Mouse (Mus musculus): ENCODE measurements around the gene Prdm11.
A peak's percentile ranks its signal among the peaks of the same experiment; 100 is the strongest.

The Prdm11 gene

DNA sequence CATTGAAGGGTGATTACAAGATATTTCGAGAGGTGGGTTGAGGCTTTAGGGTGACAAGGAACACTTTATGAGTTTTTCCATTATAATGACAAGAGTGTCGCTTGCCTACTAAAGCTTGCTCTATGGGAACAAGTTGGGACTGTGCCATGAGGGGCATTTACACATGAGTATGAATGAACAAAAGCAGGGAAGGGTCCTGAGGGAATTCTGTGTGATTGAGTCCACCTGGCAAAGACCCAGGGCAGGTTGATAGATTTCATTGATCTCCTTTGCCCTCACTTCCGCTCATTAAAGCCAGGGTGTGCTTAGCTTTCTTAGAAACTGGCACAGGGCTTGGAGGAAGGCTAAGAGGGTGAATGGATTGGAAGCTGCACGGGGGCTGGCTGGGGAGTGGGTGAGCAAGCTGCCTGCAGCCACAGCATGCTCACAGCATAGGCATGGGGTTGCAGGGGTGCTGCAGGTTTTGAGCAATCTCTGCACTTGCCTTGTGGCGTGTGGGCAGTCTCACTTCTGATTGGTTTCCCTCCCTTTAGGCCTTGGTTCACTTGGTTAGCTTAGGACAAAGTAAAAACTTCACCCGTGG is 121.2 kb downstream of the Prdm11 start:
- no peak for DNase-seq (ENCODE audit: low spot score)

DNA sequence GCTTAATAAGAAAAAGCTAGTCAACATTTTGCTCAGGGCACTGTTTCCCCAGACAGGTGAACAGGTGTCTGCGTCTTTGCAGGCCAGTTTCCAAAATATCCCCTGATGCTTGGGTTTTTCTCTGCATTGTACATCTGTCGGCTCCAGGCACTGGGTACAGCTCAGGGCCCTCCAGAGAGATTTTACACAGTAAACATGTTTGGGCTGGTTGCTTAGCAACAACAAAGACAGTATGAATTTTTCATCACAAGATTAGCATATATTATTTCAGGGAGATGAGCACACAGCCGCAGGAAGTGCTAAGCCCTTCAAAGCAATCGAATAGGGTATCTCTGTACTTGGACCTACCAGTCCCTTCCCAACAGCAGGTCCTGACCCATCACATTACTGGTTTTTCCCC is 125.3 kb downstream of the Prdm11 start:
- DNase-seq (ENCODE audit: low spot score) = no peak

DNA sequence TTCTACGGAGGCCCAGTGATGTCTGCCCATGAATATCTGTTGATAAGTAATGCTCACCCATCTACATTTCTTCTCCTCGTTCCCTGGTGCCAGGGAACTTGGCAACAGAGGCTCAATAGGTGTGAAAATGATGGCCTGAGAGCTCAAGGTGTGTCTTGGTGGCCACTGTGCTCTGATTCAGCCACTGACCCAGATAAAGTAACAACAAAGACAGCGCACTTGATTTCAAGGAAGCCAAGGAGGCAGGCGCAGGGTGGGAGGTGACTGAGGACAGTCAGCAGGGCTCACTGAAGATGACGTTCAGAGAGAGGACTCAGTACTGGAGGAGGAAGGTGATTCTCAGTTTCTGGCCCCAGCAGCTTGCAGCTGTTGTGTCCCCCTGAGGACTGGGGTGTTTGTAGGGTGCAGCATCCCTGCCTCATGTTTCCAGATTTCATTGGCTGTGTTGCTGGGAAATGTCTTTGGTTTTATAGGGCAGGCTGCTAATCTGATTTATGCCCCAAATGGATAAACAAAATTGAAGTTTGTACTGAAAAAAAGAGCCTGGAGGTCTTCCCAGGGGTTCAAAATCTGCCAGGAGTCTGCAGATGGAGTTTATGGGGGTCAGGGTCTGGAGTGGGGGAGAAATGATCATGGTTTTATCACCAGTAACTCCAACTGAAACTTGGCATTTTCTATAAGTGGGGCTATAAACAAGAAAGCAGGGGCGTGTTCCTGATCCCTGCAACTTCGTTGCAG is 128.4 kb downstream of the Prdm11 start:
- DNase-seq (ENCODE audit: low spot score) = peak; percentile 34

DNA sequence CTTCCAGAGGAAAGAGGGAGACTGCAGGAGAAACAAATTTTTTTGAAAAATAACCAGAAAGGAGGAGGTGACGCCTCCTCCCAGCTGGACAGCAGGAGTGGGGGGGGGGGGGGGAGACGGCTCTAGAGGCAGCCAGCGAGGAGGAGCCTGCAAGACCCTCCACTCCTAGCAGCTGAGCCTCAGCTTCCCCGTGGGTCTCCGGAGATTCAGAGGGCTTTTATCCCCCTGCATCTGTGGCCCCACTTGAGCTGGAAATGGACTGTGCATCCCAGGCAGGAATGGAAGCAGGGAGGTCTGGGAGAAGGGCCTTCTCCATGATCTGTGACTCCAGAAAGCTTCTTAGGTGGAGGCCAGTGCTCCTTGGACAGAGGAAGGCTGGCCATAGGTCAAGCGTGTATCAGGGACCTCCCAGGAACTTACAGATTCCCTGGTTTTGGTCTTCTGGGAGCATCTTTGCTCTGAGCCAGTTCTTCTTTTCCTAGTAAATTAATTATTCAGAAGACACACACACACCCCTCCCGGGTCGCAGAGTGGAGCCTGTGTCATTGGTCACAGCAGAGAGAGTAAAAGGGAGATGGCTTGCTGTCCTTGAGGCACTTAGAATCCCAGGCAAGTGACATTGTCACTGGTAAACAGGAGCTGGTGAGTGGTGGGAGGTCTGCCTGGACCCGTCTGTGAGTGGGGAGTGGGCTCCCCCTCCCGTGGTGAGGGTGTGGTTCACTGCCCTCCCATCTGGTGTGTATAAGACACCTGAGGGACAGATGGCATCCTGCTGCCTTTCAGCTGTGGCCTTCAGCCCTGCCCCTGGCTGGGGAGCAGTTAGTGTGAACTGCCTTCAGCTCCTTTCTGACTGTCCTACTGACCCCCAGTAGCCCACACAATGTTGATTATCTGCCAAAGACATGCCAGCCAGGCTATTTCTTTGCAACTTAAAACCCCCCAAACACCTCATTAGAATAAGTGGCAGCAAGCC is 130.0 kb downstream of the Prdm11 start:
- no peak for DNase-seq (ENCODE audit: low spot score)
